Mouse (Mus musculus) myocyte (in vitro differentiated cells): ENCODE results near the gene Slc22a23.

Experiments used
- CEBPB ChIP-seq: IDR thresholded peaks from 2 replicates; pipeline ENCODE4 v1.6.1; 2011; ENCODE audit warnings: mild to moderate bottlenecking, moderate library complexity; ENCODE audit not compliant: poor library complexity, insufficient read depth, severe bottlenecking
- E2F4 ChIP-seq: IDR thresholded peaks from one replicate; pipeline ENCODE4 v1.6.1; 2011; ENCODE audit warnings: mild to moderate bottlenecking, control low read depth, moderate library complexity; ENCODE audit not compliant: insufficient read depth
- MYOD1 ChIP-seq, 3 experiments: IDR thresholded peaks; one replicate each; pipeline ENCODE4 v1.6.1; 2011; ENCODE audit warnings: control low read depth in 2 of 3, low read depth in 2 of 3, mild to moderate bottlenecking in 2 of 3, moderate library complexity in 1 of 3; ENCODE audit not compliant: insufficient read length in 2 of 3, control insufficient read depth in 1 of 3
- MYOG ChIP-seq, 3 experiments: IDR thresholded peaks; one replicate each; pipeline ENCODE4 v1.6.1; 2011; ENCODE audit warnings: control low read depth in 2 of 3, low read depth in 2 of 3, mild to moderate bottlenecking in 2 of 3; ENCODE audit not compliant: insufficient read length in 2 of 3, control insufficient read depth in 1 of 3, insufficient read depth in 1 of 3
- POLR2A ChIP-seq: IDR thresholded peaks from one replicate; pipeline ENCODE4 v1.6.1; 2011; ENCODE audit warnings: low read depth, mild to moderate bottlenecking, control low read depth, moderate library complexity; ENCODE audit not compliant: insufficient read length
- POLR2AphosphoS2 ChIP-seq: IDR thresholded peaks from one replicate; pipeline ENCODE4 v1.6.1; 2011; ENCODE audit warnings: low read depth, control low read depth; ENCODE audit not compliant: insufficient read length
- REST ChIP-seq: IDR thresholded peaks from one replicate; pipeline ENCODE4 v1.6.1; 2011; ENCODE audit warnings: mild to moderate bottlenecking, control low read depth, moderate library complexity; ENCODE audit not compliant: insufficient read depth, insufficient read length
- SRF ChIP-seq: IDR thresholded peaks from one replicate; pipeline ENCODE4 v1.6.1; 2011; ENCODE audit warnings: low read depth; ENCODE audit not compliant: control insufficient read depth, insufficient read length
- TCF12 ChIP-seq: IDR thresholded peaks from one replicate; pipeline ENCODE4 v1.6.1; 2011; ENCODE audit warnings: mild to moderate bottlenecking, control low read depth; ENCODE audit not compliant: poor library complexity, insufficient read depth, severe bottlenecking
- USF1 ChIP-seq: IDR thresholded peaks from one replicate; pipeline ENCODE4 v1.6.1; 2011; ENCODE audit warnings: low read depth, mild to moderate bottlenecking, control low read depth, moderate library complexity

- no peak for TF ChIP-seq POLR2AphosphoS2
- no peak for TF ChIP-seq POLR2A
- TF ChIP-seq MYOD1 (IDR thresholded peaks at IDR 0.05; ENCODE audit: control insufficient read depth in 1 of 3, insufficient read length in 2 of 3, low read depth in 2 of 3), result no peak
- TF ChIP-seq CEBPB, result no peak
- no peak for TF ChIP-seq TCF12
- no peak for TF ChIP-seq REST
- TF ChIP-seq MYOG (IDR thresholded peaks at IDR 0.05; ENCODE audit: control insufficient read depth in 1 of 3, insufficient read depth in 1 of 3, insufficient read length in 2 of 3, low read depth in 2 of 3), result no peak
- no peak for TF ChIP-seq SRF
- no peak for TF ChIP-seq E2F4
- no peak for TF ChIP-seq USF1
Measured at GRCm38 (mm10) chr13:34248941-34249920, 95.8 kb downstream of the Slc22a23 start.
